Mouse (Mus musculus) stomach, embryonic 14.5 days (tissue): ENCODE results near the gene Hmgb2. TPM values are rescaled to one million over a fixed set of nuclear protein-coding genes. Genes with fewer than 3 reads are reported as not detected.
A peak's percentile ranks its signal among the peaks of the same experiment; 100 is the strongest.

Source experiments
- ATAC-seq: fragments of 200-750 bp; cut with Nextera tagmentation; 2 replicates; pipeline ENCODE4 v1.8.0; 2017; ENCODE audit warnings: low read depth, moderate TSS enrichment; ENCODE audit not compliant: insufficient number of reproducible peaks, insufficient read depth, low FRiP score
- H3K27ac ChIP-seq: fragments of 300-500 bp; sonication (generic); 2 replicates; pipeline ENCODE4 v1.5.1; 2014; ENCODE audit warnings: mild to moderate bottlenecking, low read length, moderate library complexity, mixed read lengths
- H3K27me3 ChIP-seq: fragments of 300-500 bp; sonication (generic); 2 replicates; pipeline ENCODE4 v1.6.1; 2014; ENCODE audit warnings: low read length, control low read depth, mixed read lengths; ENCODE audit not compliant: control insufficient read depth, insufficient read depth
- H3K36me3 ChIP-seq: fragments of 300-500 bp; sonication (generic); 2 replicates; pipeline ENCODE4 v1.6.1; 2014; ENCODE audit warnings: mild to moderate bottlenecking, control low read depth, low read length, moderate library complexity, mixed read lengths; ENCODE audit not compliant: control insufficient read depth, insufficient read depth
- H3K4me1 ChIP-seq: fragments of 300-500 bp; sonication (generic); 2 replicates; pipeline ENCODE4 v1.6.1; 2014; ENCODE audit warnings: low read length, control low read depth, mixed read lengths; ENCODE audit not compliant: control insufficient read depth, insufficient read depth
- H3K4me2 ChIP-seq: fragments of 300-500 bp; sonication (generic); replicated peaks from 2 replicates; pipeline ENCODE4 v1.6.1; 2014; ENCODE audit warnings: low read depth, low read length, control low read depth
- H3K4me3 ChIP-seq: fragments of 300-500 bp; sonication (generic); 2 replicates; pipeline ENCODE4 v1.5.1; 2014; ENCODE audit warnings: low read depth, low read length, control low read depth
- H3K9ac ChIP-seq: fragments of 300-500 bp; sonication (generic); replicated peaks from 2 replicates; pipeline ENCODE4 v1.6.1; 2014; ENCODE audit warnings: low read depth, mild to moderate bottlenecking, control low read depth, low read length, moderate library complexity, mixed read lengths
- H3K9me3 ChIP-seq: fragments of 300-500 bp; sonication (generic); 2 replicates; pipeline ENCODE4 v1.6.1; 2016; ENCODE audit warnings: low read depth, low read length, control low read depth; ENCODE audit not compliant: control insufficient read depth
- WGBS: fragments of 180-500 bp; shearing (Covaris S2); extraction: QIAGEN DNeasy Blood & Tissue Kit; methylation state at CpG from one replicate; pipeline ENCODE4 v1.1.7; 2014; 5-methylcytosine and 5-hydroxymethylcytosine counted together
- polyA plus RNA-seq: library from polyadenylated mRNA; unstranded; fragments of >200 nt; fragmentation: Nextera tagmentation; extraction: Ambion mirVana; gene quantifications from 2 replicates; pipeline ENCODE4 v1.2.1, GENCODE M21; 2014

Gene Hmgb2
- polyA plus RNA-seq: 360 and 410 TPM in 2 replicates

- no peaks in the 10 kb centered on the region for H3K27me3 ChIP-seq
- peak; percentile 100 for ATAC-seq
- H3K9me3 ChIP-seq: no peaks in the 10 kb centered on the region
- H3K9ac ChIP-seq: peak within 1 kb of the TSS; percentile 99
- WGBS: under 1% methylated on average over 63 of the region's 63 CpGs
- H3K27ac ChIP-seq: peak within 1 kb of the TSS; percentile 100
- peak within 1 kb of the TSS; percentile 86 for H3K4me2 ChIP-seq
- H3K4me1 ChIP-seq: no peaks in the 10 kb centered on the region; the same call in 1 of the 2 replicates
- H3K36me3 ChIP-seq: peaks cover 20% of the 10 kb centered on the region
- H3K4me3 ChIP-seq: peak within 1 kb of the TSS; percentile 82
Observed at GRCm38 (mm10) chr8:57511316-57512118, at the start of gene Hmgb2. Hmgb2 (plus strand) TSS chr8:57511907.

- no peak for ATAC-seq
- Histone ChIP-seq H3K27ac (no peak overlapping the region), H3K4me3 (no peak overlapping the region), H3K27me3 (no peaks in the 10 kb centered on the region), H3K4me2 (no peak overlapping the region), H3K9ac (no peak overlapping the region), H3K4me1 (no peaks in the 10 kb centered on the region), H3K9me3 (no peaks in the 10 kb centered on the region), H3K36me3 (no peaks in the 10 kb centered on the region)
- WGBS: 59% methylated on average over 1 of the region's 1 CpGs
Observed at GRCm38 (mm10) chr8:57462839-57463238, 48.9 kb upstream of the Hmgb2 start.

GRCm38 (mm10) chr8:57463757-57464156 lies 48.0 kb upstream of the Hmgb2 start:
- H3K27ac ChIP-seq: no peak overlapping the region
- 82% methylated on average over 3 of the region's 3 CpGs for WGBS
- H3K9me3 ChIP-seq: no peaks in the 10 kb centered on the region
- no peak for ATAC-seq
- no peak overlapping the region for H3K4me2 ChIP-seq
- H3K9ac ChIP-seq: no peak overlapping the region
- H3K36me3 ChIP-seq: no peaks in the 10 kb centered on the region
- no peaks in the 10 kb centered on the region for H3K27me3 ChIP-seq
- no peak overlapping the region for H3K4me3 ChIP-seq
- H3K4me1 ChIP-seq: peaks cover 2% of the 10 kb centered on the region; the same call in 1 of the 2 replicates

DNA sequence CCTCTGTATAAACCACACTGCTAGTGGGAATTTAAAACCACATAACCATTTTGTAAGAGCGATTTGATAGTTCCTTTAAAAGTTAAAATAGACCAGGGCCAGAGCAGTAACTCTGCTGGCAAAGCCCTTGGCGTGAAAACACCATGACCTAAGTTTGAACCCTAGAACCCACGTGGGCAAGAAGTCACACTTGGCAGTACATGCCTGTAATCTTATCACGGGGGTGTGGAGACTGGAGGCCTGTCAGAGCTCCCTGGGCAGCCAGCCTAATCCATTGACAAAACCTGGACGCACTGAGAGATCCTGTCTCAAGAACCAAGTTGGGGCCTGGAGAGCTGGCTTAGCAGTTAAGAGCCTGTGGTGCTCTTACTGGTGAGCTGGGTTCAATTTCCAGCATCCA lies 43.1 kb upstream of the Hmgb2 start:
- no peaks in the 10 kb centered on the region for H3K9me3 ChIP-seq
- H3K36me3 ChIP-seq: no peaks in the 10 kb centered on the region
- no peak overlapping the region for H3K27ac ChIP-seq
- H3K4me1 ChIP-seq: peaks cover 3% of the 10 kb centered on the region; the same call in 1 of the 2 replicates
- ATAC-seq: peak; percentile 80
- no peak overlapping the region for H3K4me3 ChIP-seq
- 34% methylated on average over 5 of the region's 5 CpGs for WGBS
- H3K27me3 ChIP-seq: no peaks in the 10 kb centered on the region
- no peak overlapping the region for H3K9ac ChIP-seq
- no peak overlapping the region for H3K4me2 ChIP-seq

DNA sequence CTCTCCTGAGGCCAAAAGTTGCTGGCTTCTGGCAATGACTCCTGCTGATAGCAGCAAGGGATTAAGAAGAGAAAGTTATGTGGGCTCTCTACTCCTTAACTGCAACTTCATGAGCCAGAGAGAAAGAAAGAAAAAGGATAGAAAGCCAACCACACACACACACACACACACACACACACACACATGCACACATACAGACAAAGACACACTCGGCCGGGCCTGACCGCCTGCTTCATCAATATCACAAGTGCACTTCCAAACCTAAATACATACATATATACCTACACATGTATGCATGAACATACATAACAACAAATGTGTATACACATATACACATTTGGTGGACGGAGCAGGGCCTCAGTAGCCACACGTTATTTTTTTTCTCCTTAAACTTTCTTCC lies 40.8 kb upstream of the Hmgb2 start:
- ATAC-seq: no peak
- Histone ChIP-seq H3K27me3 (no peaks in the 10 kb centered on the region), H3K4me1 (peaks cover 3% of the 10 kb centered on the region; the same call in 1 of the 2 replicates), H3K27ac (no peak overlapping the region), H3K9ac (no peak overlapping the region), H3K4me3 (no peak overlapping the region), H3K4me2 (no peak overlapping the region), H3K9me3 (no peaks in the 10 kb centered on the region), H3K36me3 (no peaks in the 10 kb centered on the region)
- 94% methylated on average over 5 of the region's 5 CpGs for WGBS

DNA sequence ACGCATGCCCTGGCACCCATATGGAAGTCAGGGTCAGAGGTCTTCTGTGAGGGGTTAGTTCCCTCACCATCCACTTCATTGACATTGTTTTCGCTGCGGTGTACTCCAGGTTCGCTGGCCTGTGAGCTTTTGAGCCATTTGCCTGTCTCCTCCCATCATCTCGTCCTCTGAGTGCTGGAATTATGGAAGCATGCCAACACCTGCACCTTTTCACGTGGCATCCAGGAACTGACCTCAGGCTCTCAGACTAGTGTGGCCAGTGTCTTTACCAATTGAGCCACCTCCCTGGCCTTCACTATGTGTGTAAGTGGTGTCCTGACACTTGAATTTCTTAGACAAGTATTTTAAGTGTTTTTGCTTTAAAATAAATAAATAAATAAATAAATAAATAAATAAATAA lies 38.0 kb upstream of the Hmgb2 start:
- no peak overlapping the region for H3K9ac ChIP-seq
- H3K4me3 ChIP-seq: no peak overlapping the region
- no peaks in the 10 kb centered on the region for H3K27me3 ChIP-seq
- no peaks in the 10 kb centered on the region for H3K9me3 ChIP-seq
- H3K36me3 ChIP-seq: no peaks in the 10 kb centered on the region
- H3K4me2 ChIP-seq: no peak overlapping the region
- peaks cover 1% of the 10 kb centered on the region; the same call in 1 of the 2 replicates for H3K4me1 ChIP-seq
- H3K27ac ChIP-seq: no peak overlapping the region
- ATAC-seq: no peak
- WGBS: 74% methylated on average over 6 of the region's 6 CpGs

- Histone ChIP-seq H3K27me3 (no peaks in the 10 kb centered on the region), H3K4me1 (no peaks in the 10 kb centered on the region), H3K27ac (no peak overlapping the region), H3K4me3 (no peak overlapping the region), H3K36me3 (peaks cover under 1% of the 10 kb centered on the region; the same call in 1 of the 2 replicates), H3K4me2 (no peak overlapping the region), H3K9ac (no peak overlapping the region), H3K9me3 (no peaks in the 10 kb centered on the region)
- no peak for ATAC-seq
- 62% methylated on average over 3 of the region's 3 CpGs for WGBS
Observed at GRCm38 (mm10) chr8:57478406-57478805, 33.3 kb upstream of the Hmgb2 start.

GRCm38 (mm10) chr8:57479700-57480099 lies 32.0 kb upstream of the Hmgb2 start:
- ATAC-seq: no peak
- H3K27me3 ChIP-seq: no peaks in the 10 kb centered on the region
- H3K4me3 ChIP-seq: no peak overlapping the region
- H3K36me3 ChIP-seq: peaks cover 3% of the 10 kb centered on the region; the same call in 1 of the 2 replicates
- H3K9ac ChIP-seq: no peak overlapping the region
- H3K4me1 ChIP-seq: no peaks in the 10 kb centered on the region
- no peak overlapping the region for H3K4me2 ChIP-seq
- WGBS: 94% methylated on average over 8 of the region's 8 CpGs
- no peaks in the 10 kb centered on the region for H3K9me3 ChIP-seq
- no peak overlapping the region for H3K27ac ChIP-seq
